Mouse (Mus musculus) bone marrow, adult 2 months (tissue): ENCODE data around the gene Prkcb.

Source experiments
- CTCF ChIP-seq: fragments of 200-500 bp; IDR thresholded peaks from 2 replicates; pipeline ENCODE4 v1.5.1; 2011; ENCODE audit warnings: low read length, control low read depth; ENCODE audit not compliant: control insufficient read depth, insufficient read depth
- POLR2A ChIP-seq: fragments of 200-500 bp; IDR thresholded peaks from 2 replicates; pipeline ENCODE4 v1.6.1; 2011; ENCODE audit warnings: low read depth, mild to moderate bottlenecking, control low read depth, low read length, borderline replicate concordance; ENCODE audit not compliant: control insufficient read depth

DNA sequence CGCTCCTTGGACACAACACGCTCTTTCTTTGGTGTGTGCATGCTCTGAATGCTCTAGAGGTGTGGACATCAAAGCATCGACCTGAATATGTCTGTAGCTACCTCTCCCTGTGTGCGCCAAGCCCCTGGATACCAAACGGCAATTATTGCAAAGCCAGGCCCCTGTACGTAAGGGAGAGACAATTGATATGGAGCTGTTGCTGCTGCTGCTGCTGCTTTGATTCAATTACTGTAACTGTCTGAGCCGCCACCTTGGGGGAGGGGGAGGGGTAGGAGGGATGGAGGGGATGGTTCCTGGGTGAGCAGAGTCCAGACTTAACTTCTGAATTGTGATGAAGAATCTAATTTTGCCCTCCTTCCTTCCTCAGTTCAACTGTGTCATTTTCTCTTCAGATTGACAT, 312.3 kb downstream of the Prkcb start:
- TF ChIP-seq CTCF (no peak), POLR2A (no peak)
